Mouse (Mus musculus) heart, adult 2 months (tissue): ENCODE measurements around the gene Tmed10. TPM values are rescaled to one million over a fixed set of nuclear protein-coding genes. Genes with fewer than 3 reads are reported as not detected.

Experiments used
- DNase-seq, 2 experiments: peaks; one replicate each; pipeline ENCODE4 v3.0.0; 2021
- H3K27ac ChIP-seq: fragments of 200-600 bp; 2 replicates; pipeline ENCODE4 v1.8.1; 2022
- H3K27me3 ChIP-seq: fragments of 200-500 bp; 2 replicates; pipeline ENCODE4 v1.6.1; 2012; ENCODE audit warnings: mild to moderate bottlenecking, low read length, inconsistent platforms, mixed read lengths; ENCODE audit not compliant: control insufficient read depth, insufficient read depth
- H3K36me3 ChIP-seq: fragments of 200-500 bp; 2 replicates; pipeline ENCODE4 v1.6.1; 2012; ENCODE audit warnings: low read length, inconsistent platforms; ENCODE audit not compliant: control insufficient read depth, insufficient read depth
- H3K4me1 ChIP-seq: fragments of 200-500 bp; 2 replicates; pipeline ENCODE4 v1.6.1; 2011; ENCODE audit warnings: low read length; ENCODE audit not compliant: control insufficient read depth, insufficient read depth
- H3K4me3 ChIP-seq: fragments of 200-600 bp; 2 replicates; pipeline ENCODE4 v1.8.1; 2022
- H3K79me2 ChIP-seq: fragments of 200-500 bp; replicated peaks from 2 replicates; pipeline ENCODE4 v1.6.1; 2012; ENCODE audit warnings: mild to moderate bottlenecking, inconsistent platforms, low read length, moderate library complexity, mixed read lengths; ENCODE audit not compliant: control insufficient read depth, insufficient read depth
- H3K9ac ChIP-seq: fragments of 200-500 bp; 2 replicates; pipeline ENCODE4 v1.6.1; 2012; ENCODE audit warnings: low read depth, mild to moderate bottlenecking, control low read depth, inconsistent platforms, low read length, mixed read lengths
- CTCF ChIP-seq: fragments of 200-600 bp; IDR thresholded peaks from 2 replicates; pipeline ENCODE4 v1.8.1; 2022; ENCODE audit warnings: antibody characterized with exemption, mild to moderate bottlenecking, moderate library complexity
- EP300 ChIP-seq: fragments of 200-500 bp; IDR thresholded peaks from 2 replicates; pipeline ENCODE4 v1.6.1; 2011; ENCODE audit warnings: low read depth, low read length, control low read depth; ENCODE audit not compliant: insufficient read depth
- POLR2A ChIP-seq: fragments of 200-500 bp; IDR thresholded peaks from 2 replicates; pipeline ENCODE4 v1.6.1; 2011; ENCODE audit warnings: mild to moderate bottlenecking, low read depth, low read length, control low read depth; ENCODE audit not compliant: insufficient read depth
- WGBS: fragments of 180-500 bp; shearing (Covaris S2); methylation state at CpG from one replicate; pipeline ENCODE4 v1.1.7; 2018; 5-methylcytosine and 5-hydroxymethylcytosine counted together
- intact Hi-C: fragments of 180-260 bp; cut with DNase I; formaldehyde crosslinking; loops from one replicate; pipeline ENCODE4 v1.15.1; 2025
- polyA plus RNA-seq: library from polyadenylated mRNA; depleted of rRNA; stranded (reverse); fragments of >200 nt; gene quantifications from 2 replicates; pipeline ENCODE4 v1.2.3, GENCODE M21; 2012
- total RNA-seq, 2 experiments: library from RNA; stranded (reverse); gene quantifications; 2 replicates each; pipeline ENCODE4 v1.2.3; 2021

Tmed10 gene
- total and polyA plus RNA-seq, 3 experiments = 108 to 186 (median 164) TPM

DNA sequence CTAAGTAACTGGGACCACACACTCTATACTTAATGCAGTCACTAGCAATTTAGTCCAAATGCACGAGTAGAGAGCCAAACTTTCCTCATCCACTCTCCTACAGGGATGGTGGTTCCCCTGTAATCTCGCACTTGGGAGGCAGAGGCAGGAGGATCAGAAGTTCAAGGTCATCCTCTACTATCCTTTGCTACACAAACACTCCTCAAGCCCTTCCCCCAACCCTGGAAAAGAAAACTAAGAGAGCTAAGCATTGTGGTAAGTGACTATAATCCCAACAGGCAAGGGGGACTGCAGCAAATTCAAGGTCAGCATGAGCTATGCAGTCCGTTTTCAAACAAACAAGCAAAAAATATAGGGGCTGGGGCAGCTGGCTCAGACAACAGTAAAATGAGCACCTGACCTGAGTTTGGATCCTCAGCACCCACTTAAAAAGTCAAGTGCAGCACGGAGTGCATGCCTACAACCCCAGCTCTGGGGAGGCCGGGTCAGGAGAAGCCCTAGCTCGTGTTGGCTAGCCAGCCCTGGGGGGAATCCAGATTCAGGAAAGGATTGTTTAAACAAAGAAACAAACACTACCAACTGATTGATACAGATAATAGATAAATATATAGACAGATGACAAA lies 6.1 kb downstream of the Tmed10 start:
- TF ChIP-seq EP300 = no peak
- TF ChIP-seq POLR2A = no peak
- TF ChIP-seq CTCF = no peak
- no peak overlapping the region for H3K27ac ChIP-seq
- WGBS = 57% methylated on average over 6 of the region's 6 CpGs

GRCm38 (mm10) chr12:85366271-85366670 lies 8.4 kb downstream of the Tmed10 start:
- Histone ChIP-seq H3K4me1 (peaks cover 7% of the 10 kb centered on the region), H3K36me3 (peaks cover 5% of the 10 kb centered on the region), H3K4me3 (no peak overlapping the region), H3K79me2 (peaks cover 9% of the 10 kb centered on the region), H3K27me3 (no peaks in the 10 kb centered on the region), H3K27ac (peak overlapping the region; percentile 16; the same call in 1 of the 2 replicates), H3K9ac (no peak overlapping the region)
- no peak for DNase-seq
- WGBS = 49% methylated on average over 3 of the region's 3 CpGs
- TF ChIP-seq POLR2A = no peak
- no peak for TF ChIP-seq CTCF
- no peak for TF ChIP-seq EP300
- intact Hi-C loops = no loop called here

More for the DNA sequence above, 6.1 kb downstream of the Tmed10 start:
- DNase-seq = no peak
- Histone ChIP-seq H3K4me1 (peaks cover 11% of the 10 kb centered on the region), H3K36me3 (no peaks in the 10 kb centered on the region), H3K79me2 (peaks cover 7% of the 10 kb centered on the region), H3K4me3 (no peak overlapping the region), H3K9ac (no peak overlapping the region), H3K27me3 (no peaks in the 10 kb centered on the region)
- intact Hi-C loops = no loop called here

DNA sequence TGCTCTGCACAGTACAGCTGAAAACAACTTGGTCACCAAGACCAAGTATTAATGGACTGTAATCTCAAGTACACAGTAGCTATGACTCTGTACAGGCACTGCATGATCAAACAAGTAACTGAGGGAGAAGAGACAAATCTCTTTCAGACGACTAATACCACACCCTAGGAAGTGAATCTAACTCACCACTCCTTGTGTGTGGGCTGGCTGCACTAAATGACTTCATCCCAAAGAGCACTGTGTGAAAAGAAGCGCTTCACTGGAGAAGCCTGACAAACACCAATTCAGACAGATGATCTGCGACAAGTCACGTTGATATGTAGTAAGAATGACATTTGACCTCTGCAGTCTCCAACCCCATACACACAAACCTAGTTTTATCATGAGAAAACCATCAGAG lies 12.1 kb downstream of the Tmed10 start:
- no peak for DNase-seq
- 53% methylated on average over 4 of the region's 4 CpGs for WGBS
- Histone ChIP-seq H3K36me3 (peaks cover 5% of the 10 kb centered on the region), H3K4me1 (peaks cover 8% of the 10 kb centered on the region), H3K4me3 (no peak overlapping the region), H3K79me2 (peaks cover 9% of the 10 kb centered on the region), H3K9ac (no peak overlapping the region), H3K27me3 (no peaks in the 10 kb centered on the region), H3K27ac (no peak overlapping the region)
- TF ChIP-seq CTCF (no peak), EP300 (no peak), POLR2A (no peak)
- intact Hi-C loops = no loop called here

DNA sequence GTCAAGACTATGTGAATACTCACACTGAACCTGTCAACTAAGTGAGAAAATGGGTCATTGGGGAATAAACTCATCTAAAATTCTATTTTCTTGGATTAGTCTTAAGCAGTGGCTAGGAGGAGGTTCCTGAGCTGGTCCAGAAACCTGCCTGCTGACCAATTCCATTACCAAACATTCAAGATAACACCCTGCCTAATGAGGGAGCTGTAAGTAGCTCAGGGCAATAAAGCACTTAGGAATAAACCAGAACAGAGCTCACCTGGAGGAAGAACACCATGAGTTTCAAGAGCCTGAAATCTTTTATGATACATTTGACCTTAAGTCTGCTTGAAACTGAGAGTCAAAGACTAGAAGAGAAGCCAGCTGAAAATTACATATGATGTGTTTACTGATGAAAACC lies 13.1 kb downstream of the Tmed10 start:
- no peak overlapping the region for H3K9ac ChIP-seq
- H3K27me3 ChIP-seq = no peaks in the 10 kb centered on the region
- peaks cover 7% of the 10 kb centered on the region for H3K79me2 ChIP-seq
- H3K27ac ChIP-seq = no peak overlapping the region
- intact Hi-C loops = no loop called here
- H3K4me3 ChIP-seq = no peak overlapping the region
- peaks cover 5% of the 10 kb centered on the region for H3K36me3 ChIP-seq
- peaks cover 6% of the 10 kb centered on the region for H3K4me1 ChIP-seq
- TF ChIP-seq POLR2A (no peak), EP300 (no peak), CTCF (no peak)
- no peak for DNase-seq

DNA sequence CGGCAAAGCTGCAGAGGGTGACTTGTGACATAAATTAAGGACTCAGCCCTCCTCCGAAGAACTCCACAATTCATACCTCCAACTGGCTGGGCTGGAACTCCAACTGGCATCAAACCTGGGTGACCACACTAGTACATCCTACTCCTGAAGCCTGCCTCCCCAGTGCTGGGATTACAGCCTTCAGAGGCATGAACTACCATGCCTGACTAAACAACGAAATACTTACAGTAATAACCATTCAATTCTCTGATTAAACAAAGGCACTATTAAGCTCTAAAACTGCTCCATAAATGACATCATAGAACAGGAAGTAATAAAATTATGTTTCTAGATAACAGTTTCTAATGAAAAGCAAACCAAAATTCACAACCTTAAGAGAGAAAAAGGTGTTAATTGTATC lies 13.5 kb downstream of the Tmed10 start:
- DNase-seq = no peak
- peaks cover 5% of the 10 kb centered on the region for H3K36me3 ChIP-seq
- H3K4me1 ChIP-seq = peaks cover 5% of the 10 kb centered on the region
- no peak overlapping the region for H3K27ac ChIP-seq
- H3K27me3 ChIP-seq = no peaks in the 10 kb centered on the region
- H3K4me3 ChIP-seq = no peak overlapping the region
- intact Hi-C loops = no loop called here
- H3K9ac ChIP-seq = no peak overlapping the region
- TF ChIP-seq CTCF (no peak), EP300 (no peak), POLR2A (no peak)
- H3K79me2 ChIP-seq = peaks cover 7% of the 10 kb centered on the region
- WGBS = 76% methylated on average over 3 of the region's 3 CpGs

DNA sequence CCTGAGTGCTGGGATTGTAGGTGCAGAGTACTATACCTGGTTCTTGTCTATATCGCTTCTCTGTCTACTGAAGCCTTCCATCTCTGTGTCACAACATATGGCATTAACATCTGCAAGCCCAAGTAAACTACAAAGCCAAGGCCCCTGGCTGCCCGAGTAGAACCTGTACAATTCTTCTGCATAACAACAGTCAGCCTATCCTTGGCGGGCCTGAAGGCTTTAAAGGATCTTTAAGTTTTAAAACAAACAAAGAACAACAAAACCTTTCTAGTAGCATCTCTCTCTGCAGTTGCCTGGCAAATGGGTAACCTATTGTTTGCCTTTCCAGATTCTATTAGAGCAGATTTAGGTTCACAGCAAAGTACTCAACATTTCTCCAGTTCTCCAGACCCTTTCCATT lies 20.6 kb downstream of the Tmed10 start:
- Histone ChIP-seq H3K27ac (no peak overlapping the region), H3K4me1 (peaks cover 10% of the 10 kb centered on the region), H3K4me3 (no peak overlapping the region), H3K9ac (no peak overlapping the region), H3K36me3 (peaks cover 18% of the 10 kb centered on the region), H3K27me3 (no peaks in the 10 kb centered on the region), H3K79me2 (peaks cover 6% of the 10 kb centered on the region; the same call in 1 of the 2 replicates)
- TF ChIP-seq CTCF (no peak), POLR2A (no peak), EP300 (no peak)
- DNase-seq = no peak
- intact Hi-C loops = no loop called here
- 93% methylated on average over 3 of the region's 3 CpGs for WGBS
